Mouse (Mus musculus): ENCODE measurements at regions not wholly inside any gene's neighbourhood (a gene's known extent, or its start where the extent isn't known, plus 50 kb on each side); places are given as distances from the start of the nearest gene placed in this dataset.
A peak's percentile ranks its signal among the peaks of the same experiment; 100 is the strongest.

GRCm38 (mm10) chr14:102663240-102663639, 319.2 kb downstream of the Kctd12 start:
- DNase-seq (ENCODE audit: low spot score in 2 of 2) = no peak

DNA sequence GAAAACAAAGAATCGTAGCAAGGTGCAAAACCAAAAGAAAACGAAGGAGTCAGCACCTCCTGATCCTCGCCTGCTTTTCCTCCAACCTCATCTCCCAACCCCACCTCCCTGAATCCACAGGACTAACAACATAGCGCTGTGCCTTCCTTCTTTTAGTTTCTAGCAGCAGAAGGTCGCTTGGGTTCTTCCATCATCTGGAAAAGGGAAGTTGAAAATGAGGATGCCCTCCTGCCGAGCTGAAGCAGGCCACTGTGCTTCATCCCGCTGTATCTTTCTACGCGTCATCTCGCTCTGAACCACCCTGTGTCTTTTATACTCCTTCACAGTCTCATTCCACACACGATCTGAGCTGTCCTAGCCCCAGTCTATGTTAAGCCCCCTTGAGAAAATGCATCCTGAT, 322.1 kb downstream of the Kctd12 start:
- DNase-seq (ENCODE audit: low spot score in 2 of 2) = no peak

DNA sequence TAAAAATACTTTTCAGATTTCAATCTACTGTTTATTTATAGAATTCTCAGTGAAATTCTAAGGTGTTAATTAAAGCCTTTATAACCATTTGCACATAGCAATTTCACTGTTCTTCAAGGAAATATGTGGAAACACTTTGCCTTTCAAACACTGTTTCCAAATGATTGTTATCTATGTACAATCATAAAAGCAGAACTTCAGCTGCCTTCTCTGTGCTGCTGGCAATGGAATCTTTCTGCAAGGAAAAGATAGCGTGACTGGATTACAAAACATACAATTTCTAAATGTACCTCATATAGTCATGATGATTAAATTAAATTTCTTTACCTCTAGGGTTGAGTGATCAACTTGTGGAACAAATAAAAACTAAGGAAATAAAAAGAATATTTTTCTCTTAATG, 326.2 kb downstream of the Kctd12 start:
- no peak for DNase-seq (ENCODE audit: low spot score in 2 of 2)

DNA sequence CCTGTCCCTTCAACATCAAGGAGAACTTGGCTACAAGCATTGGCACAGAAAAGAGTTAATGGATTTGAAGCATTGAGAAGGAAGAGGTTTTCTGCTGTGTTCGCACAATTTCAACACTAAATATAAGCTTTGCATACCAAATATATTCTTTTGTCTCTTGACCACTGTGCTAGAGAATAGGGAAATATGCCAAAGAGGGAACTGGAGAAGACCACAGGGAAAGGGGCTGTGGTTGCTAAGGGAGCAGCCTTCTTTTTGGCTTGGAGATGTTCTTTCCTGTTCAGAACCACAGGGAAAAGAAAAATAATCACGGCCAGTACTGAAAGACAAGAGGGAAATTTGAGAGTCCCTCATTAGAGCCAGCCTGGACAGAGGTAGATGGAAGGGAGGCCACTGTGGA, 352.8 kb downstream of the Kctd12 start:
- DNase-seq (ENCODE audit: low spot score in 2 of 2) = no peak

DNA sequence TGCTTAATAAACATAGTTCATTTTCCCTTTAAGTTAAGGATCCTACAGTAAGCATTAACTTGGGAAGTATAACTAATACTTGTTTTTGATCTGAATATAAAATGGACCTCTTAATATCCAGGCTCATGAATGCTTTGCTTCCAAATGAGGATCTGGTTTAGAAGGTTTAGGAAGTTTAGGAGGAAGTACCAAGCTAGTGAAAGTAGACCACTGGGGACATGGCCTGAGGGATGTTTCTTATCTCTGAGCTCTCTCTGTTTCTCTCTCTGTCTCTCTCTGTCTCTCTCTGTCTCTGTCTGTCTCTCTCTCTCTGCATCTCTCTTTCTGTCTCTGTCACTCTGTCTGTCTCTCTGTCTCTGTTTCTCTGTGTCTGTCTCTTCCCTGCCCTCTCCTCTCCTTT, 360.9 kb downstream of the Kctd12 start:
- no peak for DNase-seq (ENCODE audit: low spot score in 2 of 2)

- DNase-seq (ENCODE audit: low spot score in 2 of 2) = no peak
Measured at GRCm38 (mm10) chr14:102619056-102619455, 363.4 kb downstream of the Kctd12 start.

DNA sequence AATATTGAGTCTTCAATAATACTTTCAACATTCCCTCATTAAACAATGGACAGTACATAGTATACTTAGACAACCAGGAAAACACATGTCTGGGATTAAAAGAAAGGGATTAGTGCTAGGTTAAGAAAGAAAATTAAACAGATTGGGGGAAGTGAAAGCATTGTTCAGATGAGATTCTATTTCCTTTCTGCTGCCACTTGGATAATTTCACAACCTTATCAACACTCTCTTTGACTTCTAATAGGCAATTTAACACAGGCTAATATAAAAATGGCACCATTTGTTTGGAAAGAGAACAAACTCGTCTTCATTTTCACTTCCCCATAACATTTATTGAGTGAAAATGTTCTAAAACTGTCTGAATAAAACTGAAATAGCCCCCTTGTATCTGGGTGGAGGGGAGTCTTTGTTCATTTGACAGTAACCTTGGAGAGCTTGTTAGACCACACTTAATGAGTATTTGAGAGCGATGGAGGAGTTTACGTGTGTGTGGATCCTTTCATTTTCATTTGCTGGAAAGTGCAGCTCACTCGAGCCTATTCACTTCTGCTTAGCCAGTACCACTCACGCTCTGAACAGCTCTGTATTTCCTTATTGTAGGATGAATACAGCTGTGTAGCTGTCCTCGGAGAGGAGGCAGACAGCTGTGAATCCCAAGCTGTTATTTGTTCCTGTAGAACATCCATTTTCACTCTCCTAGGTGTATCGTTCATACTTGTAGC, 366.7 kb downstream of the Kctd12 start:
- DNase-seq (ENCODE audit: low spot score in 2 of 2) = no peak

DNA sequence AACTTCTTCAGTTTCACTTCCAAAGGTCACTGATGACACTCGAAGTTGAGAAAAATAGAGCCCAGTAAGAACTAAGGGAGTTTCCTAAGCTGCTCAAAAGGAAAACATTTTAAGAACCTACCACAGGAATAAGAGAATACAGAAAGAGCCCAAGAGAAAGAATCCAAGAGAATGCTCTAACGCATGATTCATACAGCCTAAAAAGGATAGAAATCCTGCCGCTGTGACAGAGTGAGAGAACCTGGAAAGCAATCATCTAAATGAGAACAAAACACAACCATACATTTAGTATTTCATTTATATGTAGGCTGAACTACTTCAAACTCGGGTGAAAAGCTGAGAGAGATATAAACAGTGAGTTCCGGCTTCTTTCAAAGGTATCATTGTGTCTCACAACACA, 376.4 kb downstream of the Kctd12 start:
- no peak for DNase-seq (ENCODE audit: low spot score in 2 of 2)

- DNase-seq (ENCODE audit: low spot score in 2 of 2) = no peak
Measured at GRCm38 (mm10) chr14:102594850-102595249, 387.6 kb downstream of the Kctd12 start.

GRCm38 (mm10) chr14:102553781-102554180, 428.7 kb downstream of the Kctd12 start:
- DNase-seq (ENCODE audit: low spot score in 2 of 2) = no peak

DNA sequence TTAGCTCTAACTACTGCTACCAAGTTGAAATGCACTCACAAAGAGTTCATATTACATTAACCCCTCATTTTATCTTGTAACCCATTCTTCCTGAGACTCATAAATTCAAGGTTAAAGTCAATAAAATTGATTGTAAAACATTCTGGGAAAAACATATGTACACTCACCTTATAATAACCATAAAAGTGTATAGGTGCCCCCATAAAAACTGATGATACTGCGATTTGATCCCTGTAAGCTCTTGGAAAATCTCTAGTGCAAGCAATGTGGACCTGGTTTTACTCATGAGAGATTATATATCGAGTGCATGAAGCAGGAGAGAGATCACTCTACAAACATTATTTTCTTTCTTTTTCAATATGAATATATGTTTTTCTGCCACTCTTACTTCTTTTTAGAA, 429.8 kb downstream of the Kctd12 start:
- no peak for DNase-seq (ENCODE audit: low spot score in 2 of 2)

DNA sequence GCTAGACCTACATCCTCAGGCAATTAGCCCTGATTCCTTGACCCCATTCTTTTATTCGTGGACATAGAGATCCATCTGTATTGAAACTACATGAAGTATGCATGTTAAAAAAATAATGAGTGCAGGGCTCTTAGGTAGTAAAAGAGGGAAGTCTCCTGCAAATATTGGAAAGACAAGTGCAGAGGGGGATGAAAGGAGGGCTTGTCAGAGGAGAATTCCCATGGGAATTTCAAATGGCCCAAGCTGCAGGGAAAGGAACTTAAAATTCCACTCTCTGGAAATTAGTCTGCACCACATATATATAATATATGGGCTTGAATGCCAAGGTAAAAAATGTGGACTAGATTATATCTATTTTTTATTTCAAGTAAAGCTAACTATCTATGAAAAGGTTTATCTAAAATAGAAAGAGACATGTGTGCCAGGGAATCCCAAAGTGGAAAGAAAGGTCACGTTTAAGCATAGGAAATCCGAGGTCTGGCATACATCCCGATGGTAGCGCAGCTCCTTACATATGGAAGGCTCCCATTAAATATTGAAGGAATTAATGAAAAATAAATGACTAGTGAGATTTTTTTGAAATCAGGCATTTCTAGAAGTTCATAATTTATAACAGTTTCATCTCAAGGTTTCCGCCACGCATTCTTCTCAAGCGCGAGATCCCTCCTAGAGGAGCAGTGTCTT, 457.4 kb downstream of the Kctd12 start:
- DNase-seq (ENCODE audit: low spot score in 2 of 2) = no peak

DNA sequence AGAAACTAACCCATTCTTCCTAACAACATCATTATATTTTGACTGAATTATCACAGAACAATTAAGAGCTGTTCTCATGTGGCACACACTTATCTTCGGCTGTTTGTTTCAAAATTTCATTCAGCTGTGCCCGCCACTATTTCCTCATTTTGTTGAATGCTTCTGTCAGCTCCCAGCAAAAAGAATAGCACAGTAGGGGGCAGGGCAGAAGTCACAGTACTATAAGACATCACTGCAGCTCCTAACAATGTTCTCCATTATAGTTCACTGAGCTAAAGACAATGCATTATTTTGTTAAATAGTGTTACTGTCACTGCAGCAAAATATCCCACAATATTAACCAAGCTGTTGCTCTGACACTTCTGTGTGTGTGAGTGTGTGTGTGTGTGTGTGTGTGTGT, 465.7 kb downstream of the Kctd12 start:
- DNase-seq (ENCODE audit: low spot score in 2 of 2) = no peak

- no peak for DNase-seq (ENCODE audit: low spot score in 2 of 2)
Measured at GRCm38 (mm10) chr14:102514527-102514926, 467.9 kb downstream of the Kctd12 start.

DNA sequence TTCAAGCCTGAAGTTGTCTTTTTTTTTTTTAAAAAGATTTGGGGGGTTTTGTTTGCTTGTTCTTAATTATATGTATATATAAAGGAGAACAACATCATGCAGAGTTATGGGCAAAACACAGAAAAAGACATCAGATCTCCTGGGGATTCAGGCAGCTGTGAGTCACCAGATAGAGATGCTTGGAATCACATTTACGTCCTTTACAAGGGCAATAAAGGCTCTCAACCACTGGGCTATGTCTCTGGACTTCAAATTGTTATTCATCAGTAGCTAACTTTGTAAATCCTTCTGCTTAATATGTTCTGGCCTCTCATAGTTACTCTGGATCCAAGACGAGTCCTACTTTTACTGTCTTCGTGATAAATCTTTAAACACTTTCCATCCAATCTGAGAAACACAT, 469.8 kb downstream of the Kctd12 start:
- no peak for DNase-seq (ENCODE audit: low spot score in 2 of 2)

- DNase-seq (ENCODE audit: low spot score in 2 of 2) = no peak
Measured at GRCm38 (mm10) chr14:102511691-102512383, 470.6 kb downstream of the Kctd12 start.

- DNase-seq (ENCODE audit: low spot score in 2 of 2) = peak; percentile 72 to 73
Measured at GRCm38 (mm10) chr14:102510387-102510786, 472.1 kb downstream of the Kctd12 start.

DNA sequence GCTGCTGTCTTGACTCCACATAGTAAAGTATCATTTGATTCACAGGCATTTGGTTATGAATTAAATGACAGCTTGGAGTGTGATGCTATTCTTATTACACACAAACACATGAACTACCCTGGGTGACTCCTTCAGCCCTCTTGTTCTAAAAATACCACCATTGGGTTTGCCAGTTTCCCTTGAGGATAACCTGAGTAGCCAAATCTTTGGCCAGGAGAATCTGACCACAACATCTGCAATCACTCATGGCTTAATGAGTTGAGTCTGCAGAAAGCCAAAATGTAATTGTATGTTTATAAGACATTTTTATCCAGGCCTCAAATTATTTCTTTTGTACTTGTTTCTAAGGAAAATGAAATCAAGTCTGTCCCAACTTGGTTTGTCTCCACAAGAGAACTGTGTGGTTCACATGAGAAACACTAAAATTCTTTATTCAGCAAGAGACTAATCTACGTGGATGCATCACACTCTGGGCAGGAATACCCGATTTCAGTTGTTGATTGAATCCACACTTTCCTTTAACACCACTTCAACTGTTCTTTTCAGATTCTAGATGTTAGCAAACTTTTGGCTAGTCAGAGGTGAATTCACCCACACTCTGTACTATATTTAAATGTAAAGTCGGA, 476.6 kb downstream of the Kctd12 start:
- no peak for DNase-seq (ENCODE audit: low spot score in 2 of 2)

DNA sequence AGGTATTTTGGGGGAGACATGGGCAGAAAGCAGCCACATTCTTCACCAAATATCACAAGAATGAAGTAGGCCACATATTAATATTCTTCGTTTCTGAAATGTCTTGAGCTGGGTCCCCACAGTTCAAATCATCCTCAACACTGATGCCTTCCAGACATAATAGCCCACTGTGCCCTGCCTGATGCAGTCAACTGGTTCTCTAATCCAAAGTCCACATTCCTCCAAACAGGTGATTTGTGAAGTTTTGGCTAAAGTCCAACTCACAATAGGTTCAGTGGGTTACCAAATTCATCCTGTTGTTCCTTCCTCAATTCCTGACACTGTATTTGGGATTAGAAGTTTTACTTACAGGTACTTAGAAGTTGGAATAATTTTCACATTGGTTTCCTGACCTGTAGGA, 485.3 kb downstream of the Kctd12 start:
- no peak for DNase-seq (ENCODE audit: low spot score in 2 of 2)

DNA sequence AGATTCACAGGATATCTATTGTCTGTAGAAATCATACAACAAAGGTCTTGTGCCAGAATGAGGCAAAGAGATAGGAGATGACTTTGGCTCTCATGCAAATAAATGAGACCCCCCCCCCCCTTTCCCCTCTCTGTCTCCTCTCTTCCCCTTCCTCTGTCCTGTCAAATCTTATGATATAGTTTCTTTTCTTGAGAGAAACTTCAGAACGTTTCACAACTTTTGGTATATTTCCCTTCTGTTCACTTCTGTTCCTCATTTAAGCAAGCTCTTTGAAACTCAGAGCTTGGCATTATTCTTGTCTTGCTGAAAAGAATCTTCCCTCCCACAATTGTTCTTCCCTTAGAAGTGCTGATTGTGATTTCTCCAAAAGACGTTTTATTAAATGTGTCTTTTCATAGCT, 490.1 kb downstream of the Kctd12 start:
- no peak for DNase-seq (ENCODE audit: low spot score in 2 of 2)

GRCm38 (mm10) chr14:102491205-102491604, 491.2 kb downstream of the Kctd12 start:
- DNase-seq (ENCODE audit: low spot score in 2 of 2) = no peak

- DNase-seq (ENCODE audit: low spot score in 2 of 2) = no peak
Measured at GRCm38 (mm10) chr14:102477162-102477561, 505.3 kb downstream of the Kctd12 start.
